In genomic region chr11:102224686-102225085, GRCm38 (mm10) we compare ENCODE assay signal across 7 mouse cellular contexts. TPM values are rescaled to one million over a fixed set of nuclear protein-coding genes. Genes with fewer than 3 reads are reported as not detected.
DNase-seq lines count a peak whose midpoint lies in the region; ATAC-seq and TF ChIP-seq lines count a peak whose summit lies in the region.

No protein-coding gene starts in this region.

- no peaks in the 10 kb centered on the region for H3K36me3 ChIP-seq in lung, embryonic 14.5 days (ENCODE audit: insufficient read depth)
- peaks cover 29% of the 10 kb centered on the region for H3K36me3 ChIP-seq in embryonic facial prominence, embryonic 10.5 days (replicated peaks)
- H3K36me3 ChIP-seq in hindbrain, embryonic 14.5 days (replicated peaks; ENCODE audit: control insufficient read depth, insufficient read depth) = peaks cover 23% of the 10 kb centered on the region
- 0 out of 2 replicates have a peak, but pooled peaks cover 2% of the 10 kb centered on the region for H3K36me3 ChIP-seq in lung, embryonic 16.5 days (ENCODE audit: control insufficient read depth, insufficient read depth, low read length)

- H3K9ac ChIP-seq in lung, embryonic 14.5 days = peak overlapping the region; percentile 32
- H3K9ac ChIP-seq in hindbrain, embryonic 14.5 days = peak overlapping the region; percentile 33
- H3K9ac ChIP-seq in lung, embryonic 16.5 days (ENCODE audit: low read length) = peak overlapping the region; percentile 40

- peak overlapping the region; percentile 59 for H3K4me2 ChIP-seq in lung, embryonic 14.5 days
- H3K4me2 ChIP-seq in hindbrain, embryonic 14.5 days (replicated peaks) = peak overlapping the region; percentile 48
- H3K4me2 ChIP-seq in lung, embryonic 16.5 days (ENCODE audit: low read depth, low read length) = peak overlapping the region; percentile 51

- no peaks in the 10 kb centered on the region for H3K27me3 ChIP-seq in lung, embryonic 14.5 days (ENCODE audit: insufficient read depth, low read length)
- H3K27me3 ChIP-seq in embryonic facial prominence, embryonic 10.5 days (replicated peaks; ENCODE audit: low read depth, poor library complexity, severe bottlenecking) = peaks cover 58% of the 10 kb centered on the region
- no peaks in the 10 kb centered on the region for H3K27me3 ChIP-seq in hindbrain, embryonic 14.5 days (ENCODE audit: control insufficient read depth, insufficient read depth, low read length)
- H3K27me3 ChIP-seq in lung, embryonic 16.5 days (ENCODE audit: control insufficient read depth, insufficient read depth, low read depth, low read length) = no peaks in the 10 kb centered on the region

- H3K9me3 ChIP-seq in lung, embryonic 14.5 days (ENCODE audit: low read depth, low read length) = no peaks in the 10 kb centered on the region
- H3K9me3 ChIP-seq in embryonic facial prominence, embryonic 10.5 days = no peaks in the 10 kb centered on the region
- H3K9me3 ChIP-seq in hindbrain, embryonic 14.5 days (ENCODE audit: control insufficient read depth, low read length) = no peaks in the 10 kb centered on the region
- no peaks in the 10 kb centered on the region for H3K9me3 ChIP-seq in lung, embryonic 16.5 days (ENCODE audit: control insufficient read depth, low read length)

- peak; percentile 44 for DNase-seq in lung, embryonic 14.5 days
- no peak for DNase-seq in lung, postnatal 14 days
- peak; percentile 42 for DNase-seq in embryonic facial prominence, embryonic 10.5 days (ENCODE audit: low spot score)
- no peak for DNase-seq in hindbrain, embryonic 14.5 days (ENCODE audit: low spot score)
- no peak for DNase-seq in thymus, postnatal 36 days

- peak overlapping the region; percentile 15; the same call in 1 of the 2 replicates for H3K4me3 ChIP-seq in lung, embryonic 14.5 days (ENCODE audit: low read depth, low read length)
- H3K4me3 ChIP-seq in embryonic facial prominence, embryonic 10.5 days = peak overlapping the region; percentile 45
- H3K4me3 ChIP-seq in hindbrain, embryonic 14.5 days (replicated peaks; ENCODE audit: low read length) = 0 out of 2 replicates have a peak overlapping the region, but pooled peaks have one; percentile 7
- peak overlapping the region; percentile 19; the same call in 1 of the 2 replicates for H3K4me3 ChIP-seq in lung, embryonic 16.5 days (ENCODE audit: low read length)

- WGBS in lung, embryonic 14.5 days = 7% methylated on average over 22 of the region's 22 CpGs
- whole genome bisulfite sequencing in embryonic facial prominence, embryonic 10.5 days = 5% methylated on average over 22 of the region's 22 CpGs
- WGBS in hindbrain, embryonic 14.5 days = 5% methylated on average over 22 of the region's 22 CpGs
- WGBS in lung, embryonic 16.5 days = 11% methylated on average over 22 of the region's 22 CpGs

- no peak overlapping the region for H3K27ac ChIP-seq in lung, embryonic 14.5 days (ENCODE audit: low read depth)
- peak overlapping the region; percentile 26 for H3K27ac ChIP-seq in embryonic facial prominence, embryonic 10.5 days (replicated peaks)
- no peak overlapping the region for H3K27ac ChIP-seq in hindbrain, embryonic 14.5 days
- no peak overlapping the region for H3K27ac ChIP-seq in lung, embryonic 16.5 days (ENCODE audit: low read length)

- H3K4me1 ChIP-seq in lung, embryonic 14.5 days (ENCODE audit: insufficient read depth) = peaks cover 23% of the 10 kb centered on the region
- peaks cover 88% of the 10 kb centered on the region for H3K4me1 ChIP-seq in embryonic facial prominence, embryonic 10.5 days
- H3K4me1 ChIP-seq in hindbrain, embryonic 14.5 days (replicated peaks; ENCODE audit: control insufficient read depth, insufficient read depth, low read length) = peaks cover 55% of the 10 kb centered on the region
- H3K4me1 ChIP-seq in lung, embryonic 16.5 days (replicated peaks; ENCODE audit: control insufficient read depth, insufficient read depth, low read length) = peaks cover 72% of the 10 kb centered on the region

- TF ChIP-seq CTCF in lung, embryonic 14.5 days (IDR thresholded peaks at IDR 0.05; ENCODE audit: low read depth) = no peak

- ATAC-seq in lung, embryonic 14.5 days (ENCODE audit: insufficient read depth) = no peak
- no peak for ATAC-seq in hindbrain, embryonic 14.5 days (ENCODE audit: low FRiP score)
- ATAC-seq in lung, embryonic 16.5 days (ENCODE audit: low read depth) = 0 out of 2 replicates have a peak, but pooled peaks have one; percentile 2
- ATAC-seq in monocyte, adult 5-6 weeks (replicated peaks; ENCODE audit: insufficient number of reproducible peaks, low FRiP score, low TSS enrichment, poor library complexity, severe bottlenecking) = no peak

RNA-seq across cellular contexts. Expression of gene Hdac5, which starts 5.3 kb away (rescaled TPM):
- 41.1 and 42.7 TPM in 2 replicates for polyA plus RNA-seq in lung, embryonic 14.5 days (2014; fragmentation: Nextera tagmentation; extraction: Ambion mirVana)
- 49.6 and 52.9 TPM in 2 replicates for polyA plus RNA-seq in embryonic facial prominence, embryonic 10.5 days (2016; fragmentation: Nextera tagmentation; extraction: Ambion mirVana)
- polyA plus RNA-seq in hindbrain, embryonic 14.5 days (2014; fragmentation: Nextera tagmentation; extraction: Ambion mirVana) = 40.7 and 50.8 TPM in 2 replicates
- polyA plus RNA-seq in lung, embryonic 16.5 days (2015; fragmentation: Nextera tagmentation; extraction: Ambion mirVana) = 70.1 and 80.4 TPM in 2 replicates
- total RNA-seq in monocyte, adult 5-6 weeks (2017) = 46.5 to 54.0 TPM (median 51.7 TPM) in 3 replicates

RNA-seq across cellular contexts. Expression of gene BC030867, which starts 24.0 kb away (rescaled TPM):
- polyA plus RNA-seq in lung, embryonic 14.5 days (2014; fragmentation: Nextera tagmentation; extraction: Ambion mirVana) = 21.4 and 22.2 TPM in 2 replicates
- polyA plus RNA-seq in embryonic facial prominence, embryonic 10.5 days (2016; fragmentation: Nextera tagmentation; extraction: Ambion mirVana) = 30.1 and 32.4 TPM in 2 replicates
- 1.8 and 2.9 TPM in 2 replicates for polyA plus RNA-seq in hindbrain, embryonic 14.5 days (2014; fragmentation: Nextera tagmentation; extraction: Ambion mirVana)
- 18.7 and 19.4 TPM in 2 replicates for polyA plus RNA-seq in lung, embryonic 16.5 days (2015; fragmentation: Nextera tagmentation; extraction: Ambion mirVana)
- not detected in 3 replicates for total RNA-seq in monocyte, adult 5-6 weeks (2017)

RNA-seq across cellular contexts. Expression of gene G6pc3, which starts 35.3 kb away (rescaled TPM):
- polyA plus RNA-seq in lung, embryonic 14.5 days (2014; fragmentation: Nextera tagmentation; extraction: Ambion mirVana) = 31.0 and 34.5 TPM in 2 replicates
- polyA plus RNA-seq in embryonic facial prominence, embryonic 10.5 days (2016; fragmentation: Nextera tagmentation; extraction: Ambion mirVana) = 38.2 and 39.6 TPM in 2 replicates
- 39.9 and 42.3 TPM in 2 replicates for polyA plus RNA-seq in hindbrain, embryonic 14.5 days (2014; fragmentation: Nextera tagmentation; extraction: Ambion mirVana)
- polyA plus RNA-seq in lung, embryonic 16.5 days (2015; fragmentation: Nextera tagmentation; extraction: Ambion mirVana) = 28.3 and 28.6 TPM in 2 replicates
- 6.1 to 10.7 TPM (median 9.1 TPM) in 3 replicates for total RNA-seq in monocyte, adult 5-6 weeks (2017)

RNA-seq across cellular contexts. Expression of gene Lsm12, which starts 39.6 kb away (rescaled TPM):
- 93.2 and 109 TPM in 2 replicates for polyA plus RNA-seq in lung, embryonic 14.5 days (2014; fragmentation: Nextera tagmentation; extraction: Ambion mirVana)
- polyA plus RNA-seq in embryonic facial prominence, embryonic 10.5 days (2016; fragmentation: Nextera tagmentation; extraction: Ambion mirVana) = 145 and 155 TPM in 2 replicates
- 78.6 and 81.9 TPM in 2 replicates for polyA plus RNA-seq in hindbrain, embryonic 14.5 days (2014; fragmentation: Nextera tagmentation; extraction: Ambion mirVana)
- polyA plus RNA-seq in lung, embryonic 16.5 days (2015; fragmentation: Nextera tagmentation; extraction: Ambion mirVana) = 108 and 130 TPM in 2 replicates
- 26.7 to 93.0 TPM (median 26.9 TPM) in 3 replicates for total RNA-seq in monocyte, adult 5-6 weeks (2017)

RNA-seq across cellular contexts. Expression of gene Asb16, which starts 43.9 kb away (rescaled TPM):
- polyA plus RNA-seq in lung, embryonic 14.5 days (2014; fragmentation: Nextera tagmentation; extraction: Ambion mirVana) = 0.08 TPM in 1 of 2 replicates, not detected in the other
- 0.09 and 0.10 TPM in 2 replicates for polyA plus RNA-seq in embryonic facial prominence, embryonic 10.5 days (2016; fragmentation: Nextera tagmentation; extraction: Ambion mirVana)
- polyA plus RNA-seq in hindbrain, embryonic 14.5 days (2014; fragmentation: Nextera tagmentation; extraction: Ambion mirVana) = 0.07 and 0.18 TPM in 2 replicates
- polyA plus RNA-seq in lung, embryonic 16.5 days (2015; fragmentation: Nextera tagmentation; extraction: Ambion mirVana) = 0.05 and 0.08 TPM in 2 replicates
- total RNA-seq in monocyte, adult 5-6 weeks (2017) = not detected in 3 replicates

Comparison
In these comparisons a context has a peak if more than half of its experiments do, and no peak if none do; other contexts are left out.
1. DNase-seq: peak in lung, embryonic 14.5 days (single experiment) and embryonic facial prominence, embryonic 10.5 days (single experiment); none in lung, postnatal 14 days (single experiment), hindbrain, embryonic 14.5 days (single experiment) and thymus, postnatal 36 days (0 of 2).
2. Peak in every context shown above with its lines, with median percentiles within 50 percentile points of each other: H3K4me2 ChIP-seq, H3K4me3 ChIP-seq and H3K9ac ChIP-seq.